Mouse (Mus musculus): ENCODE data around the gene Duoxa1.
A peak's percentile ranks its signal among the peaks of the same experiment; 100 is the strongest.
"Not testable (repeated sequence)": the region's sequence is repeated elsewhere in the genome, so short reads cannot be mapped to it uniquely, and the experiment has no call there.

Duoxa1 gene

GRCm38 (mm10) chr2:122313536-122313935 lies at the start of gene Duoxa1:
Duoxa1 (minus strand) TSS chr2:122313730.
- DNase-seq = no peak

- DNase-seq = no peak
These were observed 49.3 kb upstream of the Duoxa1 start for GRCm38 (mm10) chr2:122362622-122363523.

- no peak for DNase-seq
These were observed 48.5 kb upstream of the Duoxa1 start for GRCm38 (mm10) chr2:122361868-122362621.

GRCm38 (mm10) chr2:122361181-122361580 lies 47.7 kb upstream of the Duoxa1 start:
- no peak for DNase-seq

GRCm38 (mm10) chr2:122360310-122360709 lies 46.8 kb upstream of the Duoxa1 start:
- no peak for DNase-seq

- no peak for DNase-seq
These were observed 42.7 kb upstream of the Duoxa1 start for GRCm38 (mm10) chr2:122356187-122356586.

- DNase-seq = no peak
These were observed 41.9 kb upstream of the Duoxa1 start for GRCm38 (mm10) chr2:122355389-122355788.

- no peak for DNase-seq
These were observed 40.8 kb upstream of the Duoxa1 start for GRCm38 (mm10) chr2:122354191-122354929.

GRCm38 (mm10) chr2:122353765-122354164 lies 40.2 kb upstream of the Duoxa1 start:
- no peak for DNase-seq

GRCm38 (mm10) chr2:122352992-122353391 lies 39.5 kb upstream of the Duoxa1 start:
- no peak for DNase-seq

- no peak for DNase-seq
These were observed 38.4 kb upstream of the Duoxa1 start for GRCm38 (mm10) chr2:122351931-122352329.

- DNase-seq = no peak
These were observed 37.8 kb upstream of the Duoxa1 start for GRCm38 (mm10) chr2:122351156-122351930.

- peak; percentile 49 for DNase-seq
These were observed 35.7 kb upstream of the Duoxa1 start for GRCm38 (mm10) chr2:122349136-122349785.

GRCm38 (mm10) chr2:122348531-122349131 lies 35.1 kb upstream of the Duoxa1 start:
- DNase-seq = peak; percentile 93

GRCm38 (mm10) chr2:122347257-122347656 lies 33.7 kb upstream of the Duoxa1 start:
- no peak for DNase-seq

GRCm38 (mm10) chr2:122346164-122346563 lies 32.6 kb upstream of the Duoxa1 start:
- not testable (repeated sequence) for DNase-seq

- no peak for DNase-seq
These were observed 31.8 kb upstream of the Duoxa1 start for GRCm38 (mm10) chr2:122345106-122345893.

GRCm38 (mm10) chr2:122337291-122337690 lies 23.8 kb upstream of the Duoxa1 start:
- no peak for DNase-seq

GRCm38 (mm10) chr2:122334170-122334569 lies 20.6 kb upstream of the Duoxa1 start:
- no peak for DNase-seq

- DNase-seq = no peak
These were observed 18.7 kb upstream of the Duoxa1 start for GRCm38 (mm10) chr2:122332222-122332621.
